Mouse (Mus musculus): ENCODE results near the gene Tmcc3.

GRCm38 (mm10) chr10:94312007-94312715, 412 bp downstream of the Tmcc3 start:
- no peak for TF ChIP-seq POLR2A (IDR thresholded peaks at IDR 0.05; ENCODE audit: insufficient read depth, low read depth, low read length)
- TF ChIP-seq CTCF (IDR thresholded peaks at IDR 0.05; ENCODE audit: insufficient read depth, low read depth, low read length) = no peak
